Mouse (Mus musculus): ENCODE measurements at regions not wholly inside any gene's neighbourhood (a gene's known extent, or its start where the extent isn't known, plus 50 kb on each side); places are given as distances from the start of the nearest gene placed in this dataset.

- no peak for DNase-seq
These were observed 112.0 kb downstream of the Rbm43 start for GRCm38 (mm10) chr2:51822976-51823375.

DNA sequence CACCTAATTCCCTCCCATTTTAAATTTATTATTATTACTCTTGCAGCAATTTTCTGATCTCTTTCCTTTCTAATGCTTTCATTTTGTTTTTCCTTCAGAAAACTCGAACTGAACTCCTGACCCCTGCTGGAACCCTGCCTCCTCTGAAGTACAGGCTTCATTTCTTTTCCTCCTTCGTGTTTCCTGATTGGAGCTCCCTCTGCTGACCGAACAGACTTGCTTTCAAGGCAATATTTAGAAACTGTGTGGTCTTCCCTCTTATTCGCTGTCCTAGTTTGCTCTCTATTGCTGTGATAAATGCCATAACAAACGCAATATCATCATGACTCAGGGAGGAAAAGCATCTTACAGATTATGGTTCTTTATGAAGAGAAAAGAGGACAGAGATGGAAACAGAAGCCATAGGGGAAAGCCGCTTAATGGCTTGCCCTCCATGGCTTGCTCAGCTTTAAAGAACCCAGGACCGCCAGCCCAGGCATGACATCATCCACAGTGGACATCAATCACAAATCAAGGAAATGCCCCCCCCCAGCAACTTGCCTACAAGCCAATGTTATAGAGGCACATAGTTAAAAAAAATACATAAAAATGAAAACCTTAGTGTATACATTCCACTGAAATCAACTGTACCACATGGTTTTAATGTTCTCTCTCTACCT lies 104.5 kb downstream of the Rbm43 start:
- DNase-seq: peak; percentile 9 to 48

DNA sequence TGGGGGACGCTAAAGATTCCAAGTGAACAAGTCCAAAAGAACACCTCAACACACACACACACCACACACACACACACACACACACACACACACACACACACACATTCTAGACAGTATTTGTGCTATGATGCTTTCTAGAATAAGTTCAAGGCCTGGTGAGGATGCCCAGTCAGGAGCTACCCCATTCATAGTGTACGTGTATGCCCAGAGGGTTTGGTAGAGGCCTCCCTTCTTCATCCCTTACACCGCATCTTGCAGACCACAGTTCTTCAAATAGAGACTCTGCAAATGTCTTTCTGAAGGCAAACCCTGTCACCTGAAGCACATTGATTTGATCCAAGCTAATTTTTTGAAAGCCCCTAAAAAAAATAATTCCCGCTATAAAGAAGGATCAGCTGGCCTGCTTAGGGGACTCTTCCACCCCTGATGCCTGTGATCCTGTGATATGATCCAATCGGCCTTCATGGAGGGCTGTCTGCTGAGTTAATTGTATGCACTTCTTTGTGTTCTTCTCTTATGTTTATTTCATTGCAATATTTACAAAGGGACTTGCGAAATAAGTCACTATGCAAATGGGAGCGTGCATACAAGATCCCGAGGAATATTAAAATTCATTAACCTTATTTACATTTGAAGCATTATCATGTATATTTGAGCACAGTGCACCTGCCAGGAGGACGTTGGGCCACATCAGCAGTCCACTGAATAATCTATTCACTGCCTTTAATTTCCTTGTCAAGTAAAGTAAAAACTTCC lies 103.8 kb downstream of the Rbm43 start:
- no peak for DNase-seq

GRCm38 (mm10) chr2:51837864-51838263 lies 97.1 kb downstream of the Rbm43 start:
- DNase-seq: no peak

DNA sequence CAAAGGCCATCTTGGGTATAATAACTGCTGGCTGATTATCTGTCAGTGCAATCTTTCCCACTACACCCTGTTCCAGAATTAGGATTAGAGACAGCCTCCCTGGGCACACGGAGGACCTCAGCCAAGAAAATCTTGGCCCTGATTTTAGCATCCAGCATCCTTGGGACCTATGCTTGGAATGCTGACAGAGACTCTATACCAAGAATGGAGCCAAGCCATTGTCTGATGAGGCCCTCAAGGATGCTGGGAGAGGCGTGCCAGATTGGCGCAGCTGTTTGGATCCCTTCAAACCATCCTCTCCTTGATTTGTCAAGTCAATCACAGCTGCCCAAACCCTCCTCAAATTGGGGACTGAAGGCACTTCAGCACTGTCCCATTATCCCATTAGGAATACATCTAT lies 94.2 kb downstream of the Rbm43 start:
- no peak for DNase-seq

DNA sequence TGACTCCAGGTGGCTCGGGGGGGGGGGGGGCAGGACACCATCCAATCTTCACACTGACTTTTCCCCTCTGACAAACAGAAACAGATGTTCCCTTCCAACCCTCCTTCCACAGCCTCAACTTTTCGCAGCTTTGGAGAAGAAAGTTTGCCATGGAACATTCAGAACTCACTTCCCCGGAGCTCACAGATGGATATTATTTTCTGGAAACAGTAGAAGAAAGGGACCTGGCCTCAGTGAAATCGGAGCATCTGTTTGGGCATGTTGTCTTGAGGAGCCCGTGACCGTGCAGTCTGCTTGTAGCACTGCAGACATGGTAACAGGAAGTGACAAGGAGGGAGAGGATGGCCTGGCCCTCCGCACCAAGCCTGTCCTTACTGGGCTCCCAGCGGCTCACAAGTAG lies 90.1 kb downstream of the Rbm43 start:
- DNase-seq: no peak

DNA sequence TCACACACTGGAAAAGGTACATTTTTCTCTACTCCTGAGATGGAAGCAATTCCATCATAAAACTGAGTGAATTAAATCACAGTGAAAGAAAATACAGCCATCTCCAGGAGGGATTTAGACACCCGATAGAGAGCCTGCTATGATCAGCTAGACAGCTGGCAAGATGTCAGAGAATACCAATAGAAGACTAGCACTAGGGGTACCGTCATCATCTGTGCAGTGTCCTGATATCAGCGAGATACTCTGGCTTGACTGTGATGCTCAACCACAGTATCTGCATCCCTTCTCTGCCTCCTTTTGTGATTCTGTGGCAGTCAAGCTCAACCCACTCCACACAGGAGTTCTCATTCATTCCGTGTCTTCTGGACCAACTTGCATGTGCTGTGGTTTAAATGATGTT lies 87.4 kb downstream of the Rbm43 start:
- DNase-seq: no peak

GRCm38 (mm10) chr2:51847964-51848363 lies 87.0 kb downstream of the Rbm43 start:
- DNase-seq: no peak

GRCm38 (mm10) chr2:51848491-51848890 lies 86.5 kb downstream of the Rbm43 start:
- no peak for DNase-seq

- DNase-seq: no peak
These were observed 84.4 kb downstream of the Rbm43 start for GRCm38 (mm10) chr2:51850581-51850980.

DNA sequence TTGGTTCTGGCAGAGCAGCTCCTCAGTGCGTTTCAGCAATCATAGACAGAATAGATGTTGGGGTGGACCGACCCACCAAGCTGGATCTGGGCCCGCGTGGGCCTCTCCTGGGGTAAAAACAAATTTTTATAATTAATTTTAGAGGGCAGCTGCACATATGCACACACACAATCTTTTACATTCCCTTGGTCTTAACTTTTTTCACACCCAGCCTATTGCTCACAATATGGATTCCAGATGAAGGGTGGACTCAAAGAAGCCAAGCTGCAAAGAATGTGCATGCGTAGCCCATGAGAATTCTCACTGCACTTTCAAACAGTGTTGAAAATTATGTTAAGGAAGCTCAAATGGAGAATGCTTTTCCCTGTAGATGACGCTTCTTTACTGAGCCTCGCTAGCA lies 83.3 kb downstream of the Rbm43 start:
- no peak for DNase-seq

DNA sequence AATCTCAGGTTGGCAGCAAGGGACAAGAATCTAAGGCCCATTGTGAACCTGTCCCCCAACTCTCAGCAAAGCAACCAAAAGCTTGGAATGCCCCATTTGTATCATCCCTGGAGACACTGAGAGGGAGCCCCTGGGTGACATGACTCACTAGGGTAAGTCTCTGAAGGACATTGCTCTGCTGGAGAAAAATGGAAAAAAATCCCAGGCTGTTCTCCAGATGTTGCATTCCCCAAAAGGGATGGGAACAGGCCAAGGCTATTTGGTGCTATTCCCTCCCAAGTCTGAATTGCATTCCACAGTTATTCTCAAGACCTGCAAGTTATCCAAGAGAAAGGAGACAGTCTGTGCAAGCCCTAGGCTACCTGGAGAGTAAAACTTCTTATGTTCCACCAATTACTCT lies 77.7 kb downstream of the Rbm43 start:
- no peak for DNase-seq

DNA sequence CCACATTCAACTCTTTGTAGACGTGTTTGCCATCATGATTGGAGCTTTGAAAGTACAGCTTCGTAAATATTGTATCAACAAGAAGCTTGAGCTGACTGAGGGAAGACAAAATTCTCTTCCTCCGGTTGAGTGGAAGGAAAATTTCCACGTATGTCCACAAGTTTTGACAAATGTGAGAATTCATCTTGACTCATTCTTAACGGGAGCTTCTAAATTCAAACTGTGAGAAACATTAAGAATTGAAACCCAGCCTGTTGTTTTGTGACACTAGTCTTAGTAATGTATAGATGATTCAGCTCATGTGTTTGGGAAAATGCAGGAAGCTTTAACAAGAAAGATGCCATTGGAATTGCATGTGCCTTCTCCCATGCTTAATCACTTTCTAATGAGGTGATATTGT lies 68.9 kb downstream of the Rbm43 start:
- DNase-seq: no peak

GRCm38 (mm10) chr2:51868878-51869510 lies 66.0 kb downstream of the Rbm43 start:
- no peak for DNase-seq

- DNase-seq: no peak
These were observed 63.4 kb downstream of the Rbm43 start for GRCm38 (mm10) chr2:51871571-51871970.
